Mouse (Mus musculus) midbrain, postnatal 0 days (tissue): ENCODE measurements at regions not wholly inside any gene's neighbourhood (a gene's known extent, or its start where the extent isn't known, plus 50 kb on each side); places are given as distances from the start of the nearest gene placed in this dataset.

Source experiments
- ATAC-seq: fragments of 200-750 bp; cut with Nextera tagmentation; 2 replicates; pipeline ENCODE4 v1.8.0; 2017; ENCODE audit warnings: moderate number of reproducible peaks, mild to moderate bottlenecking, moderate TSS enrichment, moderate library complexity; ENCODE audit not compliant: low FRiP score
- DNase-seq: peaks from one replicate; pipeline ENCODE4 v3.0.0-alpha.2; 2015; ENCODE audit warnings: low spot score
- H3K27ac ChIP-seq: fragments of 300-500 bp; sonication (generic); 2 replicates; pipeline ENCODE4 v1.5.1; 2014; ENCODE audit warnings: low read depth, mild to moderate bottlenecking, low read length, mixed read lengths
- H3K27me3 ChIP-seq: fragments of 300-500 bp; sonication (generic); 2 replicates; pipeline ENCODE4 v1.6.1; 2014; ENCODE audit warnings: low read length, control low read depth, mixed read lengths; ENCODE audit not compliant: insufficient read depth
- H3K36me3 ChIP-seq: fragments of 300-500 bp; sonication (generic); 2 replicates; pipeline ENCODE4 v1.6.1; 2014; ENCODE audit warnings: low read length, control low read depth, mixed read lengths; ENCODE audit not compliant: insufficient read depth
- H3K4me1 ChIP-seq: fragments of 300-500 bp; sonication (generic); 2 replicates; pipeline ENCODE4 v1.6.1; 2014; ENCODE audit warnings: mild to moderate bottlenecking, control low read depth, antibody characterized with exemption, low read length, mixed read lengths; ENCODE audit not compliant: insufficient read depth
- H3K4me2 ChIP-seq: fragments of 300-500 bp; sonication (generic); 2 replicates; pipeline ENCODE4 v1.6.1; 2014; ENCODE audit warnings: low read depth, mild to moderate bottlenecking, low read length, mixed read lengths; ENCODE audit not compliant: poor library complexity, severe bottlenecking
- H3K4me3 ChIP-seq: fragments of 300-500 bp; sonication (generic); 2 replicates; pipeline ENCODE4 v1.5.1; 2014; ENCODE audit warnings: low read depth, mild to moderate bottlenecking, low read length, moderate library complexity
- H3K9ac ChIP-seq: fragments of 300-500 bp; sonication (generic); replicated peaks from 2 replicates; pipeline ENCODE4 v1.6.1; 2014; ENCODE audit warnings: mild to moderate bottlenecking, low read length, moderate library complexity, mixed read lengths; ENCODE audit not compliant: poor library complexity, severe bottlenecking
- H3K9me3 ChIP-seq: fragments of 300-500 bp; sonication (generic); 2 replicates; pipeline ENCODE4 v1.6.1; 2016; ENCODE audit warnings: low read length, control low read depth
- CTCF ChIP-seq: IDR thresholded peaks from 2 replicates; pipeline ENCODE4 v1.5.1; 2016; ENCODE audit warnings: antibody characterized with exemption, mild to moderate bottlenecking
- WGBS: fragments of 180-500 bp; shearing (Covaris S2); extraction: QIAGEN DNeasy Blood & Tissue Kit; methylation state at CpG from one replicate; pipeline ENCODE4 v1.1.7; 2014; 5-methylcytosine and 5-hydroxymethylcytosine counted together

DNA sequence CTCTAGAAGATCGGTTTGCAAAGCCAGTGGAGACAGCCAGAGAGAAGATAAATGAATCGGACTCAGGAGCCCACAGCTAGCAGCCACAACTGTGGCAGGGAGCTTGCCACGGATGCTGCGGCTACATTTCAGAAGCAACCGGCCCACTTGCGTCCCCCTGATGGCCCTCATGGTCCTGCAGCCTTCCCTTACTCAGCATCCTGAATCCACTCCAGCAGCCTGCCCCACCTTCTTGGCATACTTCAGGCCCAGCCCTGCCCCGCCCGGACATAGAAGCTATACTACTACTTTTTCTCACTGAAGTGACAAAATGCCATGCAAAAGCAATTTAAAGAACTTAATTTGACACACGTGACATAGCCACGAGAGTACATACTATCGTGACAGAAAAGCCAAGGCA lies 335.4 kb upstream of the Trib2 start:
- Histone ChIP-seq H3K9ac (no peak overlapping the region), H3K27ac (no peak overlapping the region), H3K27me3 (no peaks in the 10 kb centered on the region), H3K36me3 (no peaks in the 10 kb centered on the region), H3K4me2 (no peak overlapping the region), H3K9me3 (no peaks in the 10 kb centered on the region), H3K4me1 (peaks cover 8% of the 10 kb centered on the region), H3K4me3 (no peak overlapping the region)
- DNase-seq (no peak), ATAC-seq (no peak)
- 89% methylated on average over 11 of the region's 11 CpGs for WGBS
- no peak for TF ChIP-seq CTCF

DNA sequence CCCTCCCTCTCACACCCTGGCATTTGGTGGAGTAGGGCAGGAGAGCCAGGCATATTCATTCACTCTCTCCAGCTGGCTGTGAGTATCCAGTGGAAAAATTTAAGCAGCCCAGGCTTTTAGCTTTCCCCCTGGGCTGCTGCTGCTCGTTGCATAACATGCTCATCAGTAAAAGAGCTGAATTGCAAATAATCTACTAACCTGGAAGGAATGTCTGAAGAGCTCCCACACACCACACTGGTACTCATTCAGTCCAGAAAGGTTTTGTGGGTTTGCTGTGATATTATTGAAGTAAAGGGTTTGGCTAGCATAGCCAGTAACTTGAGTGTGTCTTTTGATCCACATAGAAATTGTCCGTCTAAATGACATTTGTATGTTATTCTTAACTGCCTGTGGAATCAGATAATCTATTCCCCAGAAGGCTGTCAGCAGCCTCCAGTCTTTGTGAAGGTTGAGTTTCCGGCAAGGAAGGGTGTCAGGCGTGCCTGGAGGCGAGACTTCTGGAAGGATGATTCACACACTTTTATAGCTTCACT lies 334.5 kb upstream of the Trib2 start:
- H3K4me1 ChIP-seq: peaks cover 8% of the 10 kb centered on the region
- TF ChIP-seq CTCF: no peak
- 50% methylated on average over 5 of the region's 5 CpGs for WGBS
- peak; percentile 23; the same call in 1 of the 2 replicates for ATAC-seq
- no peaks in the 10 kb centered on the region for H3K27me3 ChIP-seq
- H3K9me3 ChIP-seq: no peaks in the 10 kb centered on the region
- H3K4me3 ChIP-seq: no peak overlapping the region
- H3K36me3 ChIP-seq: no peaks in the 10 kb centered on the region
- DNase-seq: peak; percentile 33
- H3K9ac ChIP-seq: no peak overlapping the region
- no peak overlapping the region for H3K27ac ChIP-seq
- H3K4me2 ChIP-seq: no peak overlapping the region

DNA sequence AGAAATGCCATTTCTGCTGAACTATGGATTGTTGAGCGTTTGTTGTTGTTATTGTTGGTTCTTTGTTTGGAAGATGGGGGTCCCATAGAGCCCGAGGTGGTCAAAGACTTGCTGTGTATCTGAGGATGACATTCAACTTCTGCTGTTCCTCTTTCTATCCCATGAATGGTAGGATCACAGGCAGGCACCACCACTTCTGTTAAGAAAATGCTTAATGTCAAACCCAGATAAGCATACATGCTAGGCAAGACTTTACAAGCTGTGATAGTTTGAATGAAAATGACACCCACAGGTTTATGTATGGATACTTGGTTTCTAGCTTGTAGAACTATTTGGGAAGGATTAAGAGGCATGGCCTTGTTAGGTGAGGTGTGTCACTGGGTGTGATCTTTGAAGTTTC lies 330.2 kb upstream of the Trib2 start:
- Histone ChIP-seq H3K9me3 (no peaks in the 10 kb centered on the region), H3K27ac (no peak overlapping the region), H3K9ac (no peak overlapping the region), H3K27me3 (no peaks in the 10 kb centered on the region), H3K4me1 (peaks cover 8% of the 10 kb centered on the region), H3K4me2 (no peak overlapping the region), H3K4me3 (no peak overlapping the region), H3K36me3 (no peaks in the 10 kb centered on the region)
- WGBS: 76% methylated on average over 2 of the region's 2 CpGs
- no peak for DNase-seq
- no peak for TF ChIP-seq CTCF
- ATAC-seq: no peak

DNA sequence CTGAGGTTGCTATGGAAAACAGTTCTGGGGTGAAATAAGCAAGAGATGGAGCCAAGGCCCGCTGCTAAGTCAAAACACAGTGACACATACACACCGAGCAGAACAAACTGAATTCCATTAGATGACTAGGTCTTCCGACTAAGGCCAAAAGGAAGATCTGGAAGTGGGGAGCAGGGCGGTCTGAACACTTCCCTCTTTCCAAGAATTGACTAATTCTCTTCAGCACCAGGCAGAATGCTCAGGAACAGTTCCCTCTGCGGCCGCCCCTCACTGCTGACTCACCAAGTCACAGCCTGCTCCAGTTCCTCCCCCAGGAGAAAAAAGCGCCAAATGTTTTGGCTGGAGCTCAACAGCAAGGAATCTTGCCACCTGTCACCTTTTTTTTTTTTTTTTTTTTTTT lies 328.9 kb upstream of the Trib2 start:
- Histone ChIP-seq H3K4me1 (peaks cover 2% of the 10 kb centered on the region), H3K27ac (no peak overlapping the region), H3K9me3 (no peaks in the 10 kb centered on the region), H3K27me3 (no peaks in the 10 kb centered on the region), H3K36me3 (no peaks in the 10 kb centered on the region), H3K4me2 (no peak overlapping the region), H3K4me3 (no peak overlapping the region), H3K9ac (no peak overlapping the region)
- ATAC-seq (no peak), DNase-seq (no peak)
- TF ChIP-seq CTCF: no peak
- WGBS: 82% methylated on average over 7 of the region's 7 CpGs

DNA sequence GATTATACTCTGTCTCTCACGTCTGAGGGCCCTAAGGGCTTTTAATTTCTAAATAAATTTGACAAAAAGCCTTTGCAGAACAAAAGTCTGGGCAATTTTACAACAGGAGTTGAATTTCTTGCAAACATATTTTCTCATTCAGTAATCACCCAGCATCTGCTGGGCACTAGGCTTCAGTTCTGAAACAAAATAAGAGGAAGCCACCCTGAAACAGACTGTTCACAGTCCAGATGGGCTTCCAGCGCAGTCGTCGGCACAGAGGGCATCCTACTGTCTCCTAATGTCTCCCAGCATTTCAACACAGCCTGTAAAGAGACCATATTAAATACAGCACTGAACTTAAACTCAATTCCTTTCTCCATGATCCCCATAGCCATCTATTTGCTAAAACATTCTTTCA lies 324.5 kb upstream of the Trib2 start:
- Histone ChIP-seq H3K9ac (no peak overlapping the region), H3K4me1 (peaks cover 4% of the 10 kb centered on the region; the same call in 1 of the 2 replicates), H3K9me3 (no peaks in the 10 kb centered on the region), H3K27me3 (no peaks in the 10 kb centered on the region), H3K4me2 (no peak overlapping the region), H3K4me3 (no peak overlapping the region), H3K27ac (no peak overlapping the region), H3K36me3 (no peaks in the 10 kb centered on the region)
- WGBS: 74% methylated on average over 4 of the region's 4 CpGs
- ATAC-seq (no peak), DNase-seq (no peak)
- no peak for TF ChIP-seq CTCF

DNA sequence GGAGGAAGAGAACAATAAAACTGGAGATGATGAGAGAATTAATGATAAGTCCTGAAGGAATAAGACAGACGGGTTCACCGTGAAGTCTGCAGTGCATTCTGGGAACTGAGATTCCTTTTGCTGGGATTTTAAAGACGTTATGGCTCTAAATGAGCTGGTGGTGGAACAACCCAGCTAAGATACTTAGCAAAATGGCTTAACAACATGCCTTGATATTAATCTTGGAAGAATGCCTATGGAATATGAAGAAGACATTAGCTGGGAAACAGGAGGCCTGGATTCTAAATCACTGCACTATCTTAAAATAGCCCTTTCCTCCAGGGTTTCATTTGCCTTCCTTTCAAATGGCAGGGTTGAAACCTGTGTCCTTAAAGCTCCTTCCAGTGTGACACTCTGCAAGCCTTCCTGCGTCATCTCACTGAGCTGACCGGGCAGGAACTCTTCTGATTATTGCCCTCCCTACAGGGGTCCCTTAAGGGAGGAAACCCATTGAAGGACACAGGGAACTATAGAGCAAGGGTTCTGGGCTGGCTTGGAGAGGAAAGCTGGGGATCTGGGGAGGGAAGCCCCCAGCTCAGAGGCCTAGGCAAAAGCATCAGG lies 323.9 kb upstream of the Trib2 start:
- ATAC-seq: no peak
- no peaks in the 10 kb centered on the region for H3K36me3 ChIP-seq

More for the DNA sequence above, 323.9 kb upstream of the Trib2 start:
- Histone ChIP-seq H3K4me3 (no peak overlapping the region), H3K27me3 (no peaks in the 10 kb centered on the region), H3K27ac (no peak overlapping the region), H3K4me1 (peaks cover 5% of the 10 kb centered on the region; the same call in 1 of the 2 replicates), H3K9me3 (no peaks in the 10 kb centered on the region), H3K4me2 (no peak overlapping the region), H3K9ac (no peak overlapping the region)
- no peak for DNase-seq
- TF ChIP-seq CTCF: no peak
- WGBS: 53% methylated on average over 5 of the region's 5 CpGs
